Mouse (Mus musculus) midbrain, embryonic 11.5 days (tissue): ENCODE results near the gene A930004D18Rik. TPM values are rescaled to one million over a fixed set of nuclear protein-coding genes. Genes with fewer than 3 reads are reported as not detected.

Experiments
- ATAC-seq: fragments of 200-750 bp; cut with Nextera tagmentation; 2 replicates; pipeline ENCODE4 v1.8.0; 2017; ENCODE audit warnings: moderate TSS enrichment, moderate library complexity; ENCODE audit not compliant: low FRiP score
- DNase-seq: peaks from one replicate; pipeline ENCODE4 v3.0.0; 2015; ENCODE audit warnings: low spot score; ENCODE audit errors: missing footprints
- H3K27ac ChIP-seq: fragments of 300-500 bp; sonication (generic); 2 replicates; pipeline ENCODE4 v1.5.1; 2014; ENCODE audit warnings: low read depth, low read length
- H3K27me3 ChIP-seq: fragments of 300-500 bp; sonication (generic); 2 replicates; pipeline ENCODE4 v1.6.1; 2014; ENCODE audit warnings: mild to moderate bottlenecking, low read length, moderate library complexity, mixed read lengths; ENCODE audit not compliant: control insufficient read depth, insufficient read depth
- H3K36me3 ChIP-seq: fragments of 300-500 bp; sonication (generic); 2 replicates; pipeline ENCODE4 v1.6.1; 2014; ENCODE audit warnings: mild to moderate bottlenecking, low read length, moderate library complexity, mixed read lengths; ENCODE audit not compliant: control insufficient read depth, insufficient read depth
- H3K4me1 ChIP-seq: fragments of 300-500 bp; sonication (generic); 2 replicates; pipeline ENCODE4 v1.6.1; 2014; ENCODE audit warnings: low read length; ENCODE audit not compliant: control insufficient read depth, insufficient read depth
- H3K4me2 ChIP-seq: fragments of 300-500 bp; sonication (generic); 2 replicates; pipeline ENCODE4 v1.6.1; 2014; ENCODE audit warnings: mild to moderate bottlenecking, moderate library complexity
- H3K4me3 ChIP-seq: fragments of 300-500 bp; sonication (generic); 2 replicates; pipeline ENCODE4 v1.5.1; 2014; ENCODE audit warnings: low read depth, low read length
- H3K9ac ChIP-seq: fragments of 300-500 bp; sonication (generic); 2 replicates; pipeline ENCODE4 v1.6.1; 2014; ENCODE audit warnings: low read length
- H3K9me3 ChIP-seq: fragments of 300-500 bp; sonication (generic); 2 replicates; pipeline ENCODE4 v1.6.1; 2016; ENCODE audit warnings: low read length; ENCODE audit not compliant: control insufficient read depth
- WGBS: fragments of 180-500 bp; shearing (Covaris S2); extraction: QIAGEN DNeasy Blood & Tissue Kit; methylation state at CpG from one replicate; pipeline ENCODE4 v1.1.7; 2014; 5-methylcytosine and 5-hydroxymethylcytosine counted together
- polyA plus RNA-seq: library from polyadenylated mRNA; unstranded; fragments of >200 nt; fragmentation: Nextera tagmentation; extraction: Ambion mirVana; gene quantifications from 2 replicates; pipeline ENCODE4 v1.2.1, GENCODE M21; 2014

Gene A930004D18Rik
- polyA plus RNA-seq, 1 experiment from 2014 or later = 10.5 TPM

GRCm38 (mm10) chr2:18049279-18049821, 11.8 kb upstream of the A930004D18Rik start:
- ATAC-seq = peak; percentile 31; the same call in 1 of the 2 replicates
- Histone ChIP-seq H3K9ac (peak overlapping the region; percentile 100), H3K27me3 (no peaks in the 10 kb centered on the region), H3K4me2 (peak overlapping the region; percentile 94), H3K36me3 (no peaks in the 10 kb centered on the region), H3K4me3 (peak overlapping the region; percentile 100), H3K4me1 (peaks cover 35% of the 10 kb centered on the region), H3K9me3 (no peaks in the 10 kb centered on the region), H3K27ac (peak overlapping the region; percentile 100)
- 2% methylated on average over 11 of the region's 11 CpGs for WGBS
- peak; percentile 97 for DNase-seq

GRCm38 (mm10) chr2:18048453-18049075, 11.0 kb upstream of the A930004D18Rik start, which contains the start of gene Skida1:
Gene Skida1 (minus strand): TSS chr2:18049051.
- Histone ChIP-seq H3K9me3 (no peaks in the 10 kb centered on the region), H3K36me3 (no peaks in the 10 kb centered on the region), H3K27ac (peak within 1 kb of the TSS; percentile 100), H3K4me3 (peak within 1 kb of the TSS; percentile 100), H3K9ac (peak within 1 kb of the TSS; percentile 100), H3K27me3 (no peaks in the 10 kb centered on the region), H3K4me2 (peak within 1 kb of the TSS; percentile 94), H3K4me1 (peaks cover 27% of the 10 kb centered on the region)
- WGBS = under 1% methylated on average over 17 of the region's 17 CpGs
- peak; percentile 96 for DNase-seq
- ATAC-seq = peak; percentile 54

DNA sequence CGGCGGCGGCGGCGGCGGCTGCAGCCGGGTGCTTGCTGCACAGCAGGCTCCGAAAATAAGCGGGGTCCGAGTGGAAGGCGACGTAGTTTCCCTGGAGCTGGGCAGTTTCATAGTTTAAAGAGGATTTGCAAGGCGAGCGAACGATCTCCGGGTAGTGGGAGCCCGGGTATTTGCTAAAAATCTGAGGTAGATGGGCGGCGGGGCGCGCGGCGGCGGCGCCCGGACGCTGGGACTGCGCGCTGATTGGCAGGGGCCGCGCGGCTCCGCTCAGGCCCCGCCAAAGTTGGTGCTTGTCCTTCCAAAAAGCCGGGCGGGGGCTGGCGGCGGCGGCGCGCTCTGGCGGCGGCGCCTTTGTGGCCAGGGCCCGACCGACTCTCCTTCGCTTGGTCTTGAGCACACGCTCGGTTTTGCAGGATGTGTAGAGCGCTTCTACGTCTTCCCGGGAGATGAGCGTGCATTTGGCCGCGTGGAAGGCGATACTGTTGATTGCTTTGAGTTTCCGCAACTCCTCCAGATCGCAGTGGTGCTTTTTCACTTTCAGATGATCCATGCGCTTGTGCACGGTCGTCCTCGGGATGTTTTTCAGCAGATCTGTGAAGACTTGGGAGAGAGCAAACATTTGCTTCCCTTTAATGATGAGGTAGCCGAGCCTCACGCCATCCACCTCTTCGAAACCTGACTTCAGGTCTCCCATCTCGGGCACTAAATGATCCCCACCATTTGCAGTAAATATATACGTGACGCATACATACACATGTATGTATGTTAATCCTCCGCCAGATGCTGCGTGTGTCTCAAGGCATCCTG, 10.3 kb upstream of the A930004D18Rik start:
- Histone ChIP-seq H3K4me1 (peaks cover 26% of the 10 kb centered on the region), H3K9ac (peak overlapping the region; percentile 100), H3K9me3 (no peaks in the 10 kb centered on the region), H3K27ac (peak overlapping the region; percentile 100), H3K4me3 (peak overlapping the region; percentile 100), H3K36me3 (no peaks in the 10 kb centered on the region), H3K27me3 (no peaks in the 10 kb centered on the region), H3K4me2 (peak overlapping the region; percentile 94)
- DNase-seq = peak; percentile 98
- peak; percentile 71 for ATAC-seq
- under 1% methylated on average over 70 of the region's 70 CpGs for WGBS

GRCm38 (mm10) chr2:18046758-18047645, 9.5 kb upstream of the A930004D18Rik start:
- H3K36me3 ChIP-seq = no peaks in the 10 kb centered on the region
- ATAC-seq = peak; percentile 7; the same call in 1 of the 2 replicates
- H3K9me3 ChIP-seq = no peaks in the 10 kb centered on the region
- H3K9ac ChIP-seq = peak overlapping the region; percentile 100
- H3K27ac ChIP-seq = peak overlapping the region; percentile 100
- H3K4me2 ChIP-seq = peak overlapping the region; percentile 94
- DNase-seq = peak; percentile 98
- peaks cover 26% of the 10 kb centered on the region for H3K4me1 ChIP-seq
- no peaks in the 10 kb centered on the region for H3K27me3 ChIP-seq
- WGBS = under 1% methylated on average over 59 of the region's 64 CpGs
- H3K4me3 ChIP-seq = peak overlapping the region; percentile 100

DNA sequence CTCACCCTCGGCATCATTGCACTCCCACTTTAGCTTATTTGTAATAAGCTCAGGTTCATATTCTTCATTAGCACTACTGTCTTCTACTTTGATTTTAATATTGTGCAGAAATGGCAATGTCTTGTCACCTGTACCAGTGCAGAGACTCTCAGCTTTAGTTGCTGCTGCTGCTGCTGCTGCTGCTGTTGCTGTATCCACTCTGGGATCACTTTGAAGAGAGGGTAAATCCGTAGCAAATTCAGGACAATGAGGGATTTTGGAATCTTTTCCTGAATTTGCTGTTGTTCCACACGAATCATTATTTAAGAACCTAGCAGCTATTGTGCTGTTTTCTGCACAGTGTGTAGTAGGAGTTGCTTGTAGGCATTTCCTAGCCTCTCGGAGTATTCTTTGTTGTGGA, 8.6 kb upstream of the A930004D18Rik start:
- Histone ChIP-seq H3K4me3 (peak overlapping the region; percentile 100), H3K9ac (peak overlapping the region; percentile 100), H3K4me2 (peak overlapping the region; percentile 94), H3K27me3 (no peaks in the 10 kb centered on the region), H3K4me1 (peaks cover 24% of the 10 kb centered on the region), H3K36me3 (no peaks in the 10 kb centered on the region), H3K27ac (peak overlapping the region; percentile 100), H3K9me3 (no peaks in the 10 kb centered on the region)
- no peak for DNase-seq
- no peak for ATAC-seq
- WGBS = 0% methylated on average over 4 of the region's 4 CpGs

GRCm38 (mm10) chr2:18045781-18046181, 8.2 kb upstream of the A930004D18Rik start:
- H3K9me3 ChIP-seq = no peaks in the 10 kb centered on the region
- H3K4me1 ChIP-seq = peaks cover 26% of the 10 kb centered on the region
- peak overlapping the region; percentile 100 for H3K4me3 ChIP-seq
- peak; percentile 94 for DNase-seq
- no peaks in the 10 kb centered on the region for H3K36me3 ChIP-seq
- 2% methylated on average over 6 of the region's 6 CpGs for WGBS
- peak overlapping the region; percentile 94 for H3K4me2 ChIP-seq
- no peak for ATAC-seq
- H3K27me3 ChIP-seq = no peaks in the 10 kb centered on the region
- H3K27ac ChIP-seq = peak overlapping the region; percentile 100
- H3K9ac ChIP-seq = peak overlapping the region; percentile 100

- no peaks in the 10 kb centered on the region for H3K9me3 ChIP-seq
- no peaks in the 10 kb centered on the region for H3K27me3 ChIP-seq
- H3K9ac ChIP-seq = peak overlapping the region; percentile 100
- ATAC-seq = no peak
- peaks cover 31% of the 10 kb centered on the region for H3K4me1 ChIP-seq
- no peaks in the 10 kb centered on the region for H3K36me3 ChIP-seq
- DNase-seq = peak; percentile 95
- peak overlapping the region; percentile 94 for H3K4me2 ChIP-seq
- peak overlapping the region; percentile 100 for H3K27ac ChIP-seq
- WGBS = 4% methylated on average over 7 of the region's 7 CpGs
- peak overlapping the region; percentile 100 for H3K4me3 ChIP-seq
Observed at GRCm38 (mm10) chr2:18045143-18045780, 7.7 kb upstream of the A930004D18Rik start.
